Mouse (Mus musculus) cerebral cortex, adult 2 months (tissue): Measurements from ENCODE around the gene Rgl1.

Experiments used
- WGBS: fragments of 180-500 bp; shearing (Covaris S2); methylation state at CpG from one replicate; pipeline ENCODE4 v1.1.7; 2018; 5-methylcytosine and 5-hydroxymethylcytosine counted together

Rgl1 gene

DNA sequence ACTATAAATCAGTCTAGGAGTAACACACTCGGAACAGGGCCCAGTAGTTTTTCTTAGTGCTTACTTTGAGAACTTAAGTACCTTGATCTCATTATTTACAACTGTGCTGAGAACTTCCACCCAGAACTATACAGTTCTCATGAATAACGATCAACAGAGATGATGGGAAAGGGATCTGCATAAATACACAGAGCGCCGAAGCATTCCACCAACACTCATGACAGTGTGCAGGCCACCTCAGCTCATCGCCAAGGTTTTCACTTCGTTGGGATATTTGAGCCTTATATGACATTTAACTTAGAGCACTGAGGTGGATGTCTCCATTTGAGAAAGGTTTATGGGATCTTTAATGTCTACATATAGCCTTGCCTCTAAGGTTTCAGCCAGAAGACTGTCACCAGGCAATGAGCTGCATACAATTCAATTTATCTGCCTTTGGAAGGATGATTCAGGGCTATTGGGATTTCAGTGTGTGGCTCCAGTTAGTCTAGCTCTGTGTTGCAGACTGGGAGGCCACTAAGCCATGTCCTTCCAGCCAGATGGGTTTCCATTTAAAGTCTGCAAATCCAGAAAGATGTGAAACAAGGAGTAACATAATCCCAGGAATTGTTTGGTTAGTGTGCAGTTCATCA is 223.3 kb downstream of the Rgl1 start:
- 95% methylated on average over 6 of the region's 6 CpGs for WGBS

DNA sequence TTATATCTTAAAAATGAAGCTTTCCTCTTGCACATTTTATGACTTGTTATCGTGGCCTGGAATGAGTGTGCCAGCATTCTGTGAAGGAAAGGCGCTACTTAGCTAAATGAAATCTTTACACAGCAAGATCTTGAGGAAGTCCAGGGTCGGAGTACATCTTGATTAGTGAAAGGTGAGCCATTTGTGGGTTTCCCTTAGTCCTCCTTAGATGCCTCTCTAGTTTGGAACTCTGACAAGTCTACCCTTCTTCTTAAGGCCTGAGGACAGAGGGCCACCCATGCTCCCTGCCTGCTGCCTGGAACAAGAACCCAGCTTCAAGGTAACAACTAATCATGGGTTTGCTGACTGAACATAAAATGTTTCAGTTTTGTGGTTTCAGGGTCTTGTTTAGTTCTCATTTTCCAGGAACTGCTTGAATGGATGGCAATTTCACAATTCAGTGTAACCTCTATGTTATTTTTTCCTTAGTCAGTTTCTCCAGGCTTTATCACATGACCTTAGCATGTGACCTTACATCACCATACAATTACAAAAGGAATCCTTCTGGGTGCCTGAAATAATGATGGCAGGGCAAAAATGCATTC is 225.8 kb downstream of the Rgl1 start:
- 78% methylated on average over 3 of the region's 3 CpGs for WGBS

DNA sequence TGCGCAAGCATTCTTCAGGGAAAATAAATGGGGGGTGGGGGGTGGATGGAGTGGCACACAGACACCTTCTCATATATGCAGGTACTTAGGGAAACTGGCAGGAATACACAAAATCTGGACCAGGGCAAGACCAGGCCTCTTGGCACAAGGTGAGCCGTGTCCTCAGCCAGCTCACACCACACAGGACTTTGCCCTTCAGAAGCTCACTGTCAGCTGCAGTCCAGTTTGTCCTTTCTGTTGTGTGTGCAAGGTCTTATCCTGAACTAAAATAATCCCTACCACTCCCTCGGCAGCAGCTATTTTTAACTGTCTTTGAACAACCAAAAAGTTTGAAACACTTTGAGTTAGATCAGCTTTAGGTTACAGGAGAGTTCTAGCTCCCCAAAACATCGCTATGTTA is 227.3 kb downstream of the Rgl1 start:
- WGBS = 82% methylated on average over 4 of the region's 4 CpGs

DNA sequence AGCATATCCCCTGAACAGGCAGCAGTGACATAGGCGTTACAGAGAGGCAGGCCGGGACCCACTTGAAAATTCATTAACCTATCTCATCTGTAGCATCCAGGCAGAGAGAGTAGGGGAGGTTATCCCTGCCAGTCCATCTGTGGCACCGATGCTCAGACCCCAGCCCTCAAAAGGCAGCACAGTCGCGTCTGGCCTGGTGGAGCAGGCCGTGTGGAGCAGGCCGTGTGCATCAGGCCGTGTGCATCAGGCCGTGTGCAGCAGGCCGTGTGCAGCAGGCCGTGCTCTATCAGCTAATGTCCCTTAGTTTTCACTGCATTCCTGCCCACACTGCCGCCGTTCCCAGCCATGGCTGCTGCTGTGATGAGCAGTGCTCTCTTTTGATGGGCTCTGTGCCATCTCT is 229.0 kb downstream of the Rgl1 start:
- 89% methylated on average over 13 of the region's 13 CpGs for WGBS

DNA sequence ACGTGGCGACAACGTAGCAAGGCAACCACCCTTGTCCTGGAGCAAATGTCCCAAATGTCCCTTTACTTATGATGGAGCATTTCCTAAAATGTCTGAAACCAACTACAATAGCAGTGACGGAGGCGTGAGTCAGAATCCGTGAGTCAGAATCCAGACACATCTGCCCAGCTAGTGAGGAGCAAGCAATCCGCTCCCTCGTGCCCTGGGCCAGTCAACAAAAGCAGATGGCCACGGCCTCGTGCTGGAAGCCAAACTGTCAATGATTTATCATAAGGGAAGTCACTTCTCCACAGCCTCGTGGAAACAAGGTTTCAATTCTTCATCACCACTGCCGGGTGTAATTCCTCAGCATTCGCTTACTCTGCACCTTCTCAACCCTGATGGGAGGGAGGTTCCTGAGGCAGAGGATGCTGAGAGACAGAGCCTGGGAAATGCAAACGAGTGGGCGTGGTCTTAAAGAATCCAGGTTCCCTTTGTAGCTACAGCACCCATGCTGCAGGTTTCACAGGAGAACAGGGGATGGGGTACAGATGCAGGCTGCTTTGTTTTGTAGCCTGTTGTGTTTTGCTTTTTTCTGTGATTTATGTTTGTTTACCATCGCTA is 229.6 kb downstream of the Rgl1 start:
- WGBS = 54% methylated on average over 16 of the region's 16 CpGs

DNA sequence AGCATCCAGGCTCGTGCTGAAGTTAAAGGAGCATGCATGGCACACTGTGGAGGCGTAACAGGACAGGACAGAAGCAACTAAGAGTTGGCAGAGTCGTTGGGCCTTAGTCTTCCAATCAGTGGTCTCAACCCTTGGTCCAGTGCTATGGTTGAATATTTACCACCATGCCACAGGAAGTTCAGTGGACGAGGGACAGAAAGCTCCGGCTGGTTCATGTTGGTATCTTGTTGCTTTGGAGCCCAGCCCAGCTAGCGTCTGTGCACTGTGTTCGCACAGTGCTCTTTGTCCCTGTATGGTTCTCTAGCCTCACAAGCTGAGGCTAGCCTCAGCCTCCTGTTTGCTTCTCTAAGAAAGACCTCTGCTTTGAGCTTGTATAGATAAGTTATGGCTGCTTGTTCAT is 231.6 kb downstream of the Rgl1 start:
- 80% methylated on average over 7 of the region's 7 CpGs for WGBS

DNA sequence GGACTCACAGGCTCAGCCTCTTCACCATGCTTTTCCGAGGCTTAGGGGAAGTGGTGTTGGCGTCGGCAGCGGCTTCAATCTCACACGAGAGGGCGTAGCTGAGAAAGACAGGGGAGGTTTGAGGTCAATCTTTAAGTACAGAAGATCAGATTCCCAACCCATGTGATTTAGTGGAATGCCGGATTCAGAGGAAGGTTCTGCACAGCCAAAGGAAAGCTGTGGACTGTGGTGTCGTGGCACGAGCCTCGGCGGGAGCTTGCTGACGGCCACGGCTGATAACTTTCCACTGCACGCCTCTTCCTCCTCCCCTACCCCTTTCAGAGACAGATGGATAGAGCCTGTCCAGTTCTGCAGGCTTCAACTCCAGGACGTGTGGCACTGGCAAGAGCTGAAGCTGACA is 234.7 kb downstream of the Rgl1 start:
- WGBS = 77% methylated on average over 15 of the region's 15 CpGs

DNA sequence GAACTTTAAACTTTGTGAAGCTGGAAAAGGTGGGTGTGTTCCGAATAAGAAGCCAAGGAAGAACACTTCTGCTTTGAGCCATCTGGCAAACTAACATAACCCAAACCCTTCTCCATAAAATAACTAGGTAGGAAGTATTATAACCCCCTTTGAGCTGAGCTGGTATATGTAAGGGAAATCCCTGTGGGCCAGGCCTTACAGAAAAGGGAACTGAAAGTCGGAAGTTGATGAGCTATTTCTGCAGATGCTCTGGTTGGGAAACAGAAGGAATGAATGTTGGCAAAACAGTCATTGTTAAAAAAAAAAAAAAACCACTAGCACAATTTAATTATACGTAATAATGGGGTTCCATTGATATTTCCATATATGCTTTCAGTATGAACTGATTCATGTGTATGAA is 237.4 kb downstream of the Rgl1 start:
- WGBS = 61% methylated on average over 3 of the region's 3 CpGs

DNA sequence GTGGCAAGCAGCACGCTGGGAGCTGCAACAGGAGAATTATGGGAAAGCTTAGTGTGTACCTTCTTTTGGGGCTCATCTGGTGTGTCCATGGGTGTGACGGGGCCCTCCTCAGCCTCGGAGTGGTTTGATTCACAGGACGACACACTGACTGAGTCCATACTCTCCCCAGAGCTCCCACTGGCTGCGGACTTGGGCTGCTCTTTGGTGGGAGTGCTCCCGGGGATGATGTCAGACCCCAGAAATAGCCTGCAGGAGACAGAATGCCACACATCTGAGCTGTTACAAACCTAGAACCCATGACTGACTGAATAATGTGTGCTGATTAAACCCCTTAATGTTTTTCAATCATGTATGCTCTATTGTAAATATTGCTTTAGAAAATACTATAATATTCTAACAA is 237.9 kb downstream of the Rgl1 start:
- 67% methylated on average over 6 of the region's 6 CpGs for WGBS

DNA sequence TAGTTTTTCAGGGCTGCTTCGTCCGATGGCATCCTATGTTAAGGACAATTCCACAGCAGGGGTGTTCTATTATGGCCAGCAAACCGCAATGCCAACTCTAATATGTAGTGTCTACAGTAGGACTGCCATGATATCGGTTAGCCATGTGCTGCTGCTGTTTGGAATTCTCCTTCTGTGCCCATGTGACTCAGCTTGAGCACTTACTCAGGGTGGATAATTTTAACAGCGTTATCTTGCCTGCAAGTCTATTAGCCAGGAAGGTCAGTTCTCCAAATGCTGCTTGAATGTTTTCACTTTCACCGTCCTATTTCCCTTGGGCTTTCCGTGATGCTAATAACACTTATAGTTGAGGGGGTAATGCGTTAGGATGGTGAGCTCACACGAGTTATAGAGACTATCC is 240.0 kb downstream of the Rgl1 start:
- WGBS = 72% methylated on average over 9 of the region's 9 CpGs

DNA sequence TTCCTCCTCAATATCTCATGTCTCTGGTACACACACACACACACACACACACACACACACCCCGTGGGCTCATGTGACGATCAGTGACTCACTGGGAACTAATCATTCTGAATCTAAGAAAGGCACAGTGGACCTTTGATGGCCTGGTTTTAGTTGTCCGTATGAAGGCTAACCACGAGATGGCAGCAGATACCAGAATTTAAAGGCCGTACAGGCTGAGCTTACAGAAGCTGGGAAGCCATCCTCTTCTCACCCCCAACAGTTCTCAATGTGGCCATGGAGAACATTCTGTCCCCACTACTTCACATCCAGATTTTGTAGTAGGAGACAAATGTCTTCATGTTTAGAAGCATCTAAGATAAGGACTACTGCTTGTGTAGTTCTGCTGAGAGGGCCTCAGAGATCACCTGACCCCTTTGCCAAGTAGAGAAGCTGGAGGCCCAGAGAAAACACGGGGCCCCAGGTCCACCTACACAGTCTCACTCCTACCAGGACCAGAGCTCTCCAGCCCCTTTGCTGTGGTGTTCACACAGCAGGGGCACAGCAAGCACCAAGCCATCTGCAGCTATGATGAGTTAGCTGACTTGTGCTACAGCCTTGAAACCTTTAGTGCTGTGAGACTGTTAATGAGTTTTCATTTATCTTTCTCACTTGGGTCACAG is 241.0 kb downstream of the Rgl1 start:
- WGBS = 7% methylated on average over 6 of the region's 6 CpGs

DNA sequence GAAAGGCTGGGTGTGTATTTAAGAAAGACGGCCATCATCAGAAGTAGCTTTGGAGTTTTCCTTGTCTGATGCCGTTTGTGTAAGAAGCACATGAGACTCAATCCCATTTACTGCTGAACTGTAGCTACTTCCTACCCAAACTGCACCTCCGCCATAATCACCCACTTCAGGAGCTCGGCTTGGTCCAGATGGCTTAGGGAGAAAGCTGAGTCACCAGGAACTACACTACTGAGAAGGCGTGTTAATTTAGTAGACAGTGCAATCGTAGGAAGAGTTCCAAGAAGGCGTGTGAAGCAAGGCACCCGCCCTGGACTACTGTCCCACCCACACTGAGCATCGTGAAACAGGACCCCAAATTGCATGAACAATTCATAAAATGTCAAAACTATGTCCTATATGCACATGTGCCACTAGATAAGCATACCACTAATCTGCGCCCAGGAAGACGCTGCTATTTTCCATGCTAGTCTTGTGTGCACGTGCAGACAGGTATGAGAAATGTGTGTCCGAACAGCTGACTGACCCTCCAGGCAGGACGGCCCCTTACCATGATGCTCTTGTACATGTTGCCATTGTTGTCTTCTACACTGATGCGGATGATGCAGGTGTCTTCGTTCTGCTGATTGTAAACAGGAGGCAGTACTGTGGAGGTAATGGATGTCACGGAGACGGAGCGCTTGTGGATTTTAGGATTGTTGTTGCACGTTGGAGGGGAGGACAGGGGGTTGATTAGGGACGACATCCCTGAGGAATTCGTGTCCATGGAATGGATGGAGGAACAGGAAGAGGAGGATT is 241.9 kb downstream of the Rgl1 start:
- WGBS = 57% methylated on average over 22 of the region's 22 CpGs

DNA sequence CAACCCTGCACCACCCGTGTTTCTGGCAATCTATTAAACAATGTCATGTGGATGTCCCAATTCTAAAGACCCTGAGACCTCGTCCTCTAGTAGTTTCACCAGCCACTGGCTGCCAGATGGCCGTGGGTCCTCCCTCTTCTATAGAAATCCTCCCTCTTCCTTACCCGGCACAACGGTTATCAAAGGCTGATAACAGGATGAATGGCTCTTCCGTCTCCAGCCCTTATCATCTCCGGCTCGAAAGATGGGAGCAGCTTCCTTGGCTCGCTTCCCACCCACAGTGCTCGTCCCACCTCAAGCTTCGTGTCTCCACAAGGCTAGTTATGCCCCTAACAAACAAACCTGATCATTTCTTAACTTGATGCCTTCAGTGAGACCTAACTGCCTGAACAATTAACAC is 242.9 kb downstream of the Rgl1 start:
- 72% methylated on average over 11 of the region's 11 CpGs for WGBS

DNA sequence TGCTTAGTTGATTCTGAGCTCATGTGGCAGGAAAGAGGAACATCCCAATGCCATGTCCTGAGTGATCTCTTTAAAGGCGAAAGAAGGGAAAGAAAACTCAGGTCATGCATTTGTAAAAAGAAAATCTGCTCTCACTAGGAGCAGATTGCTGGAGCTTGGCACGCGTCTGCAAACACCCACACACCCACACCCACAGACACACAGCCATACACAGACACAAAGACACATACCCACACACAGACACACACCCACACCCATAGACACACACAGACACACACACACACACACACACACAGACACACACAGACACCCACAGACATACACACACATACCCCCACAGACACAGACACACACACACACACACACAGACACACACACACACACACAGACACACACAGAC is 243.9 kb downstream of the Rgl1 start:
- WGBS = 41% methylated on average over 3 of the region's 3 CpGs

DNA sequence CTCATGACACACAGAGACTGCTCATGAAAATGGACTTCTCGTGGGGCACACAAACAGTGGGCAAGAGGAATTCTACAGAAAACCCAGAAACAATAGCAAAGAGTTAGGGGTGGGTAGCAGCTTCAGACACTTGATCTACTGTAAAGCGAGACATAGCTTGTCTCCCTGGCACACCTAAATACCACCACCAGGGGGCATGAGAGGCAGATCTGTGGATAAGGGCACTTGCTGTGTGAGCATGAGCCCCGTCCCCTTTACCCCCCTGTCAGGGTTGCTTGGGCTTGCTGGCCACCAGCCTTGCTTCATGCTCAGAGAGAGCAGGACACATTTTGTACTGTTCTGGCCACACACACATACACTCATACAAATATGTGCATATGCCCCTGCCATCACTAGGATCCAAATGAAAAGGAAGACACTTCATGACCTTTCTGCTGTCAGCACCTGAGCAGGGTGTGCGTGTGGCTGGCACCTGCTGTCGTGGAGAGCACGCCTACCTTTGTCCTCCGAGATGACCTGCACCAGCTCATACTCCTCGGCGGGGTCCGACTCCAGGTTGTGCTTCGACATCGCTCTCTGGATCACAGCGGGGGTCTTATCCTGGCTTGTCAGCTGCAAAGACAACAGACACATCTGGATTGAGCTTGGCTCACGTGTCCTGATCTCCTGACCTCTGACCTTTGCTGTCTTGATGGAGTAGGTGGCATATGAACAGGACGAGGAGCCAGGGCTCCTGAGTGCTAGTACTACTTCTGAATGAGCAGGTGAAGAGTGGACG is 245.2 kb downstream of the Rgl1 start:
- WGBS = 83% methylated on average over 16 of the region's 16 CpGs

DNA sequence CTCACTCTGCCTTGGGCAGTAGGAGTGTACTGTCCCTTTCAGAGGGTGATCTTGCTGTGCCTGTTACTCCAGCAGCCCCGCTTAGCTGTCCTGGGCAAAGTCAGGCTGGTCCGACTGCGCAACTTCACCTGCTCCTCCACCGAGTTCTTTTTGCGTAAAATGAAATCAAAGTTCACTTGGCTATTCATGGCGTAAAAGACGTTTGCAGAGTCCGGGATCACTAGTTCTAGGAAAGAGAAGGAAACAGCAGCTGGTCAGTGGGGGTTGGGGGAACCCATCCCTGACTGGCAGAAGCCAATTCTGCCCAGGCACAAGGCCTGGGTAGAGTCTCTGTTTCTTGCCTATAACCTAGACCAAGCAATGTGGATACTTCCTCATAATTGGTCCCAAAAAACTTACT is 247.2 kb downstream of the Rgl1 start:
- WGBS = 88% methylated on average over 8 of the region's 8 CpGs

DNA sequence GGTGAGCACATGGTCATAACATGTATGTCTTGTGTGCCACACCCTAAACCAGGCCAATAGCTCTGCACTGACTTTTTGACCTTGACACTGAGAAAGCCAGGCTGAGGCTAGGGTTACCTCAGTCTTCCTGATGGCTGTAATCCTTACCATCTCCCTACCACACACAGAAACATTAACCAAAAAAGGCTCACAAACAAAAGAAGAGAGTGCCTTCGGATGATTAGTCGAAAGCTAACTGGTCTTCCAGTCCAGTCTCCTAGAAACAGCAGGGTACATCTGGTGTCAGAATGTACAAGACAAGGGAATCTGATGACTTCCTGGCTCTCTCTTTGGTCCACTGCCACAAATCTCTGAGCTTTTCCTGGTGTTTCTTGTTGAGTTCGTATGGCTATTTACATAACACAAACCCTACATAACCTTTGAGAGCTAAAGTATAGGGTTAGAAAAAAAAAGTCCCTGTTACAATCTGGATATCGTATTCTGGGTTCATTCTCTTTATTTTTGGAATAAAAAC is 249.0 kb downstream of the Rgl1 start:
- WGBS = 78% methylated on average over 4 of the region's 4 CpGs

DNA sequence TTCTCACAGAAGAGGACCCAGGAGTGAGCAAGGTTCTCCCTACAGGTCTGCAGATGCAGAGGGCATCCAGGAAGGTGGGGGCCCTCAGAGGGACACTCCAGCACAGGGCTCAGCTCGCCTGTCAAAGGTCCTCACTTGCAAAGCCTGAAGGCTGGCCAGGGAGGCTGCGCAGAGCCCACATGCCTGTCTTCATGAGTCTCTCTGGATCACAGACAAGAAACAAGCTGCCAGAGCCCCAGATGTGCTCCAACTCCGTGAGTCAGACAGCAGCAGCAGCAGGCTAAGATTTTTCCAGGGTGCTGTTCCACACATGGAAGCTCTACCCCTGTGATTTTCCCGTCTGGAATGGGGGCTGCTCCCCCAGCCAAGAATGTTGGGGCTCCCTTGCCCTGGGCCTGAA is 251.9 kb downstream of the Rgl1 start:
- WGBS = 56% methylated on average over 4 of the region's 4 CpGs

DNA sequence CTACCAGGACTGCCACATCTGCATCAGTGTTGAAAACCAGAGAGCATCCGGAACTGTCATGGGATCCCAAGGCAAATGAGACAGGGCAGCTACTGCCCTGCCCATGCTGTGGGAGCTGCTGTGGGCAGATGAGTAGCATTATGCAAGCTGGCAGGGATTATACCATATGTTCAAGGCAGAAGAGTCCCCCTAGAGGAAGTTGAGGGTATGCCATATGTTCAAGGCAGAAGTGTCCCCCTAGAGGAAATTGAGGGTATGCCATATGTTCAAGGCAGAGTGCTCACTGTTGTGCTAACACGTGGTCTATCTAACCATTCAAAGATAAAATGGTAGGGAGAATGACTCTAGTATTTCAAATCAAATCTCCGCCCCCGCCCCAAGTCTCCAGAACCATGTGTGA is 254.9 kb downstream of the Rgl1 start:
- WGBS = 79% methylated on average over 4 of the region's 4 CpGs

DNA sequence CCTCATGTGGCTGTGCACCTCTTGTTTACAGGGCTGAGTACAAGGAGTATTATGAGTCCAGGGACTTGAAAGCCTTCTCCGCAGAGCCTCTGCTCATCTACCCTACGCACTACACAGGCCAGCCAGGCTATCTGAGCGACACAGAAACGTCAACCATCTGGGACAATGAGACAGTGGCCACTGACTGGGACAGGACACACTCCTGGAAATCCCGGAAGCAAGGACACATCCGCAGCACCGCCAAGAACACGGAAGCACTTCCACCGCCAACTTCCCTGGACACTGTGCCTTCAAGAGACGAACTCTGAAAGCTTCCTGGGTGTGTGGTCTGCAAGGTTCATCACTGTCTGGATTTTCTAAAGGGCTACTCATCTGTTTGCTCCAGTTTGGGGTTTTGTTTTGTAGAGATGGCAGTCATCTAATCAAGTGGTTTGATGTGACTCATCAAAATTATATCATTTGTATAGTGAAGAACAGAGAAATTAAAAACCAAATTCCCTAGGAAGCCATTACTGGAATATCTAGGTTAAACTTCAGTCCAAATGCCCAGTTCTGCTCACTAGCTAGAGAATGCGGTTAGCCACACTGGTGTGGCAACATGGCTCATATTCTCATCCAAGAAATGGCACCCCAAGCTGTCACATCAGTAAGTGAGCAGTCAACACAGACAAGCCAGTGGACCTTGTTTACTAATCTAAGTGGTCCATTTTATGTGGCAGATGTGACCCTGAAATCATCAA is 257.5 kb downstream of the Rgl1 start:
- WGBS = 93% methylated on average over 11 of the region's 11 CpGs

DNA sequence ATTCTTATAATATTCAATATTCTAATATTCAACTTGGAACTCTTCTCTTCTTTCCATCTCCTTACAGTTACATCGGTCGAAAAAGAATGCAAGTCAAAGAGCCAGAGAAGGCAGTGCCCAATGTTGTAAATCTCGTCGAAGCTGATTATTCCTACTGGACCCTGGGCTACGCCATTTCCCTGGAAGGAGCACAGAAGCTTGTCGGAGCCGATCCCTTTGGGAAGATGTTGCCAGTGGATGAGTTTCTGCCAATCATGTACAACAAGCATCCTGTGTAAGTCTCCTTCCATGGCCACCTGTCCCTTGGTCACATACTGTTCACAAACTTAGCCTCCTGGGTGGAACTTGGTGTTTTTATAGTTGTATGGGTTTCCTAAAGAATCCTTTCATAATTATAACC is 259.4 kb downstream of the Rgl1 start:
- 98% methylated on average over 7 of the region's 7 CpGs for WGBS
